Mouse (Mus musculus) brain, adult 2 months (tissue): ENCODE measurements around the gene Pdyn.
A peak's percentile ranks its signal among the peaks of the same experiment; 100 is the strongest.

Experiments
- DNase-seq: peaks from one replicate; pipeline ENCODE4 v3.0.0; 2011; ENCODE audit warnings: low read depth, low spot score

The Pdyn gene

GRCm38 (mm10) chr2:129654233-129654950 lies 45.3 kb downstream of the Pdyn start:
- peak; percentile 64 for DNase-seq

- DNase-seq, result no peak
Observed at GRCm38 (mm10) chr2:129653632-129654031, 46.0 kb downstream of the Pdyn start.

- DNase-seq, result peak; percentile 80
Observed at GRCm38 (mm10) chr2:129652616-129653015, 47.0 kb downstream of the Pdyn start.
